Mouse (Mus musculus) central nervous system, embryonic 18 days (tissue): ENCODE data around the gene Mrfap1. TPM values are rescaled to one million over a fixed set of nuclear protein-coding genes. Genes with fewer than 3 reads are reported as not detected.

Experiments
- polyA plus RNA-seq: library from polyadenylated mRNA; depleted of rRNA; stranded (reverse); fragments of >200 nt; gene quantifications from 2 replicates; pipeline ENCODE4 v1.2.3, GENCODE M21; 2012; rRNA removed

Mrfap1 gene
- 197 and 202 TPM in 2 replicates for polyA plus RNA-seq

GRCm38 (mm10) chr5:36796296-36797014 is at the start of gene Mrfap1:
TSS of gene Mrfap1 (minus strand) at chr5:36796772.

GRCm38 (mm10) chr5:36829913-36830879 is 33.6 kb upstream of the Mrfap1 start, which contains the start of gene Man2b2:
TSS of gene Man2b2 (minus strand) at chr5:36830653.

GRCm38 (mm10) chr5:36748536-36749061 is 48.0 kb downstream of the Mrfap1 start, which contains the start of gene Bloc1s4:
TSS of gene Bloc1s4 (minus strand) at chr5:36748650.

Other genes starting within 250 kb of the Mrfap1 start
- gene Tbc1d14, start 203.5 kb downstream of the Mrfap1 start, polyA plus RNA-seq = 108 and 114 TPM in 2 replicates
- 40.5 and 43.5 TPM in 2 replicates for gene D5Ertd579e, start 100.7 kb downstream of the Mrfap1 start, polyA plus RNA-seq
- gene Bloc1s4, start 48.1 kb downstream of the Mrfap1 start, polyA plus RNA-seq = 28.7 and 31.9 TPM in 2 replicates
- 10.7 and 12.1 TPM in 2 replicates for gene Man2b2, start 33.9 kb upstream of the Mrfap1 start, polyA plus RNA-seq
- gene Ppp2r2c, start 71.7 kb upstream of the Mrfap1 start, polyA plus RNA-seq = 132 and 135 TPM in 2 replicates
- 6.4 and 9.6 TPM in 2 replicates for gene Wfs1, start 192.4 kb upstream of the Mrfap1 start, polyA plus RNA-seq